18 mouse cellular contexts compared by ENCODE assay signal in genomic region chr14:77581616-77582015, GRCm38 (mm10).
DNase-seq lines count a peak whose midpoint lies in the region; ATAC-seq and TF ChIP-seq lines count a peak whose summit lies in the region.
"Had no signal": no experiment of that assay in that cellular context is flagged by ENCODE, and none has a peak within 500 bp of the region (broad histone marks: within the 10 kb centered on the region; RNA-seq: fewer than 3 reads in every experiment).

No protein-coding gene starts in this region.

- no peaks in the 10 kb centered on the region for H3K36me3 ChIP-seq in forebrain, embryonic 14.5 days (ENCODE audit: control insufficient read depth, insufficient read depth, low read length)
- H3K36me3 ChIP-seq in forebrain, postnatal 0 days (ENCODE audit: insufficient read depth) = no peaks in the 10 kb centered on the region
- no peaks in the 10 kb centered on the region for H3K36me3 ChIP-seq in heart, embryonic 15.5 days
- H3K36me3 ChIP-seq in embryonic facial prominence, embryonic 15.5 days = no peaks in the 10 kb centered on the region
- H3K36me3 ChIP-seq in kidney, embryonic 15.5 days = no peaks in the 10 kb centered on the region
- H3K36me3 ChIP-seq in midbrain, embryonic 14.5 days (ENCODE audit: control insufficient read depth, insufficient read depth, low read length) = no peaks in the 10 kb centered on the region

- H3K9me3 ChIP-seq in forebrain, embryonic 14.5 days (replicated peaks; ENCODE audit: control insufficient read depth, low read length) = no peaks in the 10 kb centered on the region
- H3K9me3 ChIP-seq in forebrain, postnatal 0 days (ENCODE audit: low read length) = no peaks in the 10 kb centered on the region
- H3K9me3 ChIP-seq in heart, embryonic 15.5 days (replicated peaks) = no peaks in the 10 kb centered on the region
- no peaks in the 10 kb centered on the region for H3K9me3 ChIP-seq in embryonic facial prominence, embryonic 15.5 days (replicated peaks)
- no peaks in the 10 kb centered on the region for H3K9me3 ChIP-seq in kidney, embryonic 15.5 days (replicated peaks)
- H3K9me3 ChIP-seq in midbrain, embryonic 14.5 days (ENCODE audit: control insufficient read depth, low read length) = no peaks in the 10 kb centered on the region
- H3K9me3 ChIP-seq: neural tube, embryonic 13.5 days had no signal

- no peaks in the 10 kb centered on the region for H3K27me3 ChIP-seq in forebrain, embryonic 14.5 days (replicated peaks; ENCODE audit: control insufficient read depth, insufficient read depth, low read length)
- no peaks in the 10 kb centered on the region for H3K27me3 ChIP-seq in forebrain, postnatal 0 days (ENCODE audit: insufficient read depth, low read length)
- H3K27me3 ChIP-seq in heart, embryonic 15.5 days = no peaks in the 10 kb centered on the region
- no peaks in the 10 kb centered on the region for H3K27me3 ChIP-seq in embryonic facial prominence, embryonic 15.5 days
- H3K27me3 ChIP-seq in kidney, embryonic 15.5 days = no peaks in the 10 kb centered on the region
- H3K27me3 ChIP-seq in midbrain, embryonic 14.5 days (ENCODE audit: control insufficient read depth, insufficient read depth, low read length) = no peaks in the 10 kb centered on the region
- H3K27me3 ChIP-seq: CH12.LX; neural tube, embryonic 13.5 days had no signal

- ATAC-seq in forebrain, embryonic 14.5 days = no peak
- no peak for ATAC-seq in forebrain, postnatal 0 days
- ATAC-seq in heart, embryonic 15.5 days (replicated peaks; ENCODE audit: insufficient number of reproducible peaks, insufficient read depth, low FRiP score, low read depth) = no peak
- peak; percentile 72 for ATAC-seq in embryonic facial prominence, embryonic 15.5 days (ENCODE audit: insufficient number of reproducible peaks, low FRiP score, low TSS enrichment, low read depth)
- no peak for ATAC-seq in kidney, embryonic 15.5 days (replicated peaks; ENCODE audit: low FRiP score)
- no peak for ATAC-seq in midbrain, embryonic 14.5 days (ENCODE audit: low FRiP score, low TSS enrichment)
- ATAC-seq: intestine, embryonic 16.5 days; liver, postnatal 0 days had no signal

- H3K4me2 ChIP-seq in forebrain, embryonic 14.5 days (ENCODE audit: low read length) = no peak overlapping the region
- H3K4me2 ChIP-seq in forebrain, postnatal 0 days (ENCODE audit: low read depth) = no peak overlapping the region
- H3K4me2 ChIP-seq in heart, embryonic 15.5 days = no peak overlapping the region
- no peak overlapping the region for H3K4me2 ChIP-seq in embryonic facial prominence, embryonic 15.5 days (replicated peaks)
- H3K4me2 ChIP-seq in kidney, embryonic 15.5 days = no peak overlapping the region
- no peak overlapping the region for H3K4me2 ChIP-seq in midbrain, embryonic 14.5 days (ENCODE audit: low read length)
- H3K4me2 ChIP-seq: hindbrain, embryonic 14.5 days; neural tube, embryonic 13.5 days had no signal

- H3K9ac ChIP-seq in forebrain, embryonic 14.5 days (ENCODE audit: low read length) = no peak overlapping the region
- no peak overlapping the region for H3K9ac ChIP-seq in forebrain, postnatal 0 days
- H3K9ac ChIP-seq in heart, embryonic 15.5 days = no peak overlapping the region
- no peak overlapping the region for H3K9ac ChIP-seq in embryonic facial prominence, embryonic 15.5 days
- H3K9ac ChIP-seq in kidney, embryonic 15.5 days = no peak overlapping the region
- H3K9ac ChIP-seq in midbrain, embryonic 14.5 days (replicated peaks; ENCODE audit: low read length) = no peak overlapping the region
- H3K9ac ChIP-seq: hindbrain, embryonic 14.5 days; liver, postnatal 0 days; neural tube, embryonic 13.5 days had no signal

- no peak for TF ChIP-seq CTCF in forebrain, postnatal 0 days (IDR thresholded peaks at IDR 0.05; ENCODE audit: low read depth)
- TF ChIP-seq CTCF in brain, embryonic 14.5 days (IDR thresholded peaks at IDR 0.05; ENCODE audit: borderline replicate concordance, extremely low read depth, insufficient read depth, insufficient read length) = no peak

- peaks cover 42% of the 10 kb centered on the region for H3K4me1 ChIP-seq in forebrain, embryonic 14.5 days (ENCODE audit: control insufficient read depth, insufficient read depth, low read length)
- H3K4me1 ChIP-seq in forebrain, postnatal 0 days (ENCODE audit: insufficient read depth) = peaks cover 14% of the 10 kb centered on the region; the same call in 1 of the 2 replicates
- H3K4me1 ChIP-seq in heart, embryonic 15.5 days (replicated peaks) = peaks cover 55% of the 10 kb centered on the region
- peaks cover 25% of the 10 kb centered on the region for H3K4me1 ChIP-seq in embryonic facial prominence, embryonic 15.5 days
- peaks cover 10% of the 10 kb centered on the region for H3K4me1 ChIP-seq in kidney, embryonic 15.5 days
- H3K4me1 ChIP-seq in midbrain, embryonic 14.5 days (ENCODE audit: control insufficient read depth, insufficient read depth, low read length) = peaks cover 13% of the 10 kb centered on the region

- no peak for TF ChIP-seq POLR2A in brain, embryonic 14.5 days (IDR thresholded peaks at IDR 0.05; ENCODE audit: borderline replicate concordance, extremely low read depth, insufficient read depth, insufficient read length, poor library complexity, severe bottlenecking)

- no peak overlapping the region for H3K4me3 ChIP-seq in forebrain, embryonic 14.5 days (ENCODE audit: low read depth, low read length)
- H3K4me3 ChIP-seq in forebrain, postnatal 0 days (ENCODE audit: low read depth, low read length) = no peak overlapping the region
- no peak overlapping the region for H3K4me3 ChIP-seq in heart, embryonic 15.5 days
- no peak overlapping the region for H3K4me3 ChIP-seq in embryonic facial prominence, embryonic 15.5 days (replicated peaks)
- H3K4me3 ChIP-seq in kidney, embryonic 15.5 days (replicated peaks) = no peak overlapping the region
- H3K4me3 ChIP-seq in midbrain, embryonic 14.5 days (replicated peaks; ENCODE audit: low read depth, low read length) = no peak overlapping the region
- H3K4me3 ChIP-seq: neural tube, embryonic 13.5 days had no signal

- DNase-seq in forebrain, embryonic 14.5 days (ENCODE audit: low spot score) = no peak
- no peak for DNase-seq in forebrain, postnatal 0 days
- DNase-seq in heart, adult 9 months (ENCODE audit: low spot score in 2 of 2) = no peak
- peak; percentile 27 for DNase-seq in brain, embryonic 14.5 days (ENCODE audit: low read depth)
- DNase-seq in midbrain, embryonic 14.5 days = no peak
- DNase-seq: cerebellum, postnatal 10 days; gastrocnemius, postnatal 36 days; kidney, postnatal 10 days; liver; liver, postnatal 0 days; thymus, postnatal 4 days had no signal

- WGBS in forebrain, embryonic 14.5 days = 47% methylated on average over 6 of the region's 6 CpGs
- 47% methylated on average over 6 of the region's 6 CpGs for WGBS in forebrain, postnatal 0 days
- 80% methylated on average over 6 of the region's 6 CpGs for WGBS in heart, embryonic 15.5 days
- WGBS in embryonic facial prominence, embryonic 15.5 days = 38% methylated on average over 6 of the region's 6 CpGs
- WGBS in kidney, embryonic 15.5 days = 78% methylated on average over 6 of the region's 6 CpGs
- 59% methylated on average over 6 of the region's 6 CpGs for whole genome bisulfite sequencing in midbrain, embryonic 14.5 days

- 0 out of 2 replicates have a peak overlapping the region, but pooled peaks have one; percentile 14 for H3K27ac ChIP-seq in forebrain, embryonic 14.5 days (ENCODE audit: low read depth, low read length)
- no peak overlapping the region for H3K27ac ChIP-seq in forebrain, postnatal 0 days (ENCODE audit: low read depth, low read length)
- peak overlapping the region; percentile 88 for H3K27ac ChIP-seq in heart, embryonic 15.5 days
- H3K27ac ChIP-seq in embryonic facial prominence, embryonic 15.5 days (replicated peaks) = peak overlapping the region; percentile 71; the same call in 1 of the 2 replicates
- H3K27ac ChIP-seq in kidney, embryonic 15.5 days = no peak overlapping the region
- no peak overlapping the region for H3K27ac ChIP-seq in midbrain, embryonic 14.5 days (replicated peaks; ENCODE audit: low read depth, low read length)
- H3K27ac ChIP-seq: hindbrain, embryonic 14.5 days; neural tube, embryonic 13.5 days had no signal

Comparison
In these comparisons a context has a peak if more than half of its experiments do, and no peak if none do; other contexts are left out.
1. H3K27ac ChIP-seq: peak in forebrain, embryonic 14.5 days (single experiment), heart, embryonic 15.5 days (single experiment) and embryonic facial prominence, embryonic 15.5 days (single experiment); none in forebrain, postnatal 0 days (single experiment), kidney, embryonic 15.5 days (single experiment) and midbrain, embryonic 14.5 days (single experiment).